Mouse (Mus musculus) MEL (cell line): ENCODE results near the gene Evx1. TPM values are rescaled to one million over a fixed set of nuclear protein-coding genes. Genes with fewer than 3 reads are reported as not detected.

Experiments used
- DNase-seq: peaks from one replicate; pipeline ENCODE4 v3.0.0; 2011; ENCODE audit warnings: low read depth, low spot score
- H3K27ac ChIP-seq: 2 replicates; pipeline ENCODE4 v1.5.1; 2012; ENCODE audit warnings: low read depth, mild to moderate bottlenecking, control low read depth, low read length, moderate library complexity; ENCODE audit not compliant: control insufficient read depth
- H3K27me3 ChIP-seq, 2 experiments: fragments of 150-350 bp in 1 of 2; sonication (generic) in 1 of 2; 2 replicates each; pipeline ENCODE4 v1.6.1; 2012; ENCODE audit warnings: low read length in 2 of 2, mild to moderate bottlenecking in 2 of 2, improper control_type of control experiment in 1 of 2, moderate library complexity in 1 of 2; ENCODE audit not compliant: insufficient read depth in 2 of 2, control insufficient read depth in 1 of 2
- H3K36me3 ChIP-seq, 2 experiments: 2 replicates each; pipeline ENCODE4 v1.6.1; 2012 to 2014; ENCODE audit warnings: low read length in 2 of 2, improper control_type of control experiment in 1 of 2, inconsistent platforms in 1 of 2, mild to moderate bottlenecking in 1 of 2; ENCODE audit not compliant: insufficient read depth in 2 of 2, control insufficient read depth in 1 of 2
- H3K4me1 ChIP-seq, 2 experiments: fragments of 150-350 bp in 1 of 2; sonication (generic) in 1 of 2; 2 replicates each; pipeline ENCODE4 v1.6.1; 2012; ENCODE audit warnings: low read length in 2 of 2, improper control_type of control experiment in 1 of 2, mild to moderate bottlenecking in 1 of 2; ENCODE audit not compliant: insufficient read depth in 2 of 2, control insufficient read depth in 1 of 2
- H3K4me3 ChIP-seq, 2 experiments: fragments of 150-350 bp in 1 of 2; sonication (generic) in 1 of 2; 2 replicates each; pipeline ENCODE4 v1.5.1; 2012; ENCODE audit warnings: low read depth in 2 of 2, low read length in 2 of 2, mild to moderate bottlenecking in 2 of 2, moderate library complexity in 2 of 2, control low read depth in 1 of 2, improper control_type of control experiment in 1 of 2; ENCODE audit not compliant: control insufficient read depth in 1 of 2, insufficient read depth in 1 of 2
- H3K79me2 ChIP-seq: 2 replicates; pipeline ENCODE4 v1.6.1; 2012; ENCODE audit warnings: mild to moderate bottlenecking, low read length, moderate library complexity; ENCODE audit not compliant: control insufficient read depth, poor library complexity, insufficient read depth
- H3K9ac ChIP-seq: 2 replicates; pipeline ENCODE4 v1.6.1; 2012; ENCODE audit warnings: low read depth, mild to moderate bottlenecking, control low read depth, low read length, moderate library complexity; ENCODE audit not compliant: control insufficient read depth, poor library complexity, severe bottlenecking
- H3K9me3 ChIP-seq: fragments of 150-350 bp; sonication (generic); replicated peaks from 2 replicates; pipeline ENCODE4 v1.6.1; 2012; ENCODE audit warnings: mild to moderate bottlenecking, low read length, improper control_type of control experiment, moderate library complexity; ENCODE audit not compliant: insufficient read depth
- BHLHE40 ChIP-seq: IDR thresholded peaks from 2 replicates; pipeline ENCODE4 v1.6.1; 2012; ENCODE audit warnings: low read depth, mild to moderate bottlenecking, inconsistent platforms, low read length, improper control_type of control experiment, borderline replicate concordance
- CHD2 ChIP-seq: IDR thresholded peaks from 2 replicates; pipeline ENCODE4 v1.6.1; 2011; ENCODE audit warnings: low read length, improper control_type of control experiment
- ELF1 ChIP-seq: IDR thresholded peaks from 2 replicates; pipeline ENCODE4 v1.6.1; 2014; ENCODE audit warnings: low read depth, mild to moderate bottlenecking, inconsistent platforms, low read length, improper control_type of control experiment, moderate library complexity
- ETS1 ChIP-seq: IDR thresholded peaks from 2 replicates; pipeline ENCODE4 v1.6.1; 2012; ENCODE audit warnings: low read depth, mild to moderate bottlenecking, inconsistent platforms, low read length, improper control_type of control experiment, moderate library complexity
- HCFC1 ChIP-seq: IDR thresholded peaks from 2 replicates; pipeline ENCODE4 v1.6.1; 2012; ENCODE audit warnings: low read depth, mild to moderate bottlenecking, inconsistent platforms, low read length, improper control_type of control experiment, moderate library complexity
- KAT2A ChIP-seq: conservative IDR thresholded peaks from 2 replicates; pipeline ENCODE4 v1.6.1; 2012; ENCODE audit warnings: low read depth, low read length, improper control_type of control experiment, inconsistent platforms
- MAFK ChIP-seq: IDR thresholded peaks from 2 replicates; pipeline ENCODE4 v1.6.1; 2011; ENCODE audit warnings: low read depth, mild to moderate bottlenecking, low read length, improper control_type of control experiment, borderline replicate concordance
- MEF2A ChIP-seq: IDR thresholded peaks from 2 replicates; pipeline ENCODE4 v1.6.1; 2014; ENCODE audit warnings: low read depth, mild to moderate bottlenecking, inconsistent platforms, low read length, improper control_type of control experiment; ENCODE audit not compliant: poor library complexity, insufficient replicate concordance, severe bottlenecking; ENCODE audit errors: extremely low read depth
- MXI1 ChIP-seq: IDR thresholded peaks from 2 replicates; pipeline ENCODE4 v1.6.1; 2011; ENCODE audit warnings: mild to moderate bottlenecking, low read depth, low read length, improper control_type of control experiment
- MYB ChIP-seq: IDR thresholded peaks from 2 replicates; pipeline ENCODE4 v1.6.1; 2011; ENCODE audit warnings: mild to moderate bottlenecking, low read depth, low read length, improper control_type of control experiment
- MYC ChIP-seq: IDR thresholded peaks from 2 replicates; pipeline ENCODE4 v1.6.1; 2011; ENCODE audit warnings: low read depth, mild to moderate bottlenecking, low read length, improper control_type of control experiment, moderate library complexity
- POLR2AphosphoS5 ChIP-seq: IDR thresholded peaks from 2 replicates; pipeline ENCODE4 v1.6.1; 2012; ENCODE audit warnings: low read depth, borderline replicate concordance, mild to moderate bottlenecking, inconsistent platforms, low read length, moderate library complexity, mixed read lengths
- RAD21 ChIP-seq: IDR thresholded peaks from 2 replicates; pipeline ENCODE4 v1.6.1; 2011; ENCODE audit warnings: mild to moderate bottlenecking, low read depth, low read length, improper control_type of control experiment
- SIN3A ChIP-seq: IDR thresholded peaks from 2 replicates; pipeline ENCODE4 v1.6.1; 2012; ENCODE audit warnings: low read length, improper control_type of control experiment, inconsistent platforms
- SMC3 ChIP-seq: IDR thresholded peaks from 2 replicates; pipeline ENCODE4 v1.6.1; 2011; ENCODE audit warnings: low read depth, low read length, improper control_type of control experiment
- TBP ChIP-seq: IDR thresholded peaks from 2 replicates; pipeline ENCODE4 v1.8.0; 2011; ENCODE audit warnings: low read depth, low read length, improper control_type of control experiment
- TCF12 ChIP-seq: IDR thresholded peaks from 2 replicates; pipeline ENCODE4 v1.6.1; 2014; ENCODE audit warnings: low read depth, mild to moderate bottlenecking, inconsistent platforms, low read length, improper control_type of control experiment, moderate library complexity
- UBTF ChIP-seq: IDR thresholded peaks from 2 replicates; pipeline ENCODE4 v1.6.1; 2012; ENCODE audit warnings: low read depth, mild to moderate bottlenecking, inconsistent platforms, low read length, improper control_type of control experiment, moderate library complexity, borderline replicate concordance; ENCODE audit not compliant: insufficient read depth
- USF2 ChIP-seq, 2 experiments: IDR thresholded peaks; 2 replicates each; pipeline ENCODE4 v1.6.1; 2011 to 2012; ENCODE audit warnings: improper control_type of control experiment in 2 of 2, low read length in 2 of 2, borderline replicate concordance in 1 of 2, inconsistent platforms in 1 of 2, low read depth in 1 of 2, mild to moderate bottlenecking in 1 of 2; ENCODE audit not compliant: insufficient read depth in 1 of 2
- ZKSCAN1 ChIP-seq: IDR thresholded peaks from 2 replicates; pipeline ENCODE4 v1.6.1; 2012; ENCODE audit warnings: low read depth, mild to moderate bottlenecking, inconsistent platforms, low read length, improper control_type of control experiment, moderate library complexity
- polyA plus RNA-seq, 2 experiments: library from polyadenylated mRNA; stranded (reverse) in 1 of 2; unstranded in 1 of 2; fragments of >175 nt in 1 of 2; fragments of >200 nt in 1 of 2; gene quantifications; 2 replicates each; pipeline versions ENCODE4 v1.2.1 to v1.2.4; 2012; ENCODE audit warnings: low replicate concordance in 2 of 2, low read depth in 1 of 2; ENCODE audit not compliant: insufficient read length in 2 of 2, insufficient read depth in 1 of 2, missing spikeins in 1 of 2
- total RNA-seq: library from RNA; depleted of rRNA; stranded (reverse); fragments of 300-350 nt; gene quantifications from 2 replicates; pipeline ENCODE4 v1.2.3, GENCODE M21; 2012

The Evx1 gene
- total and polyA plus RNA-seq, 3 experiments: not detected

DNA sequence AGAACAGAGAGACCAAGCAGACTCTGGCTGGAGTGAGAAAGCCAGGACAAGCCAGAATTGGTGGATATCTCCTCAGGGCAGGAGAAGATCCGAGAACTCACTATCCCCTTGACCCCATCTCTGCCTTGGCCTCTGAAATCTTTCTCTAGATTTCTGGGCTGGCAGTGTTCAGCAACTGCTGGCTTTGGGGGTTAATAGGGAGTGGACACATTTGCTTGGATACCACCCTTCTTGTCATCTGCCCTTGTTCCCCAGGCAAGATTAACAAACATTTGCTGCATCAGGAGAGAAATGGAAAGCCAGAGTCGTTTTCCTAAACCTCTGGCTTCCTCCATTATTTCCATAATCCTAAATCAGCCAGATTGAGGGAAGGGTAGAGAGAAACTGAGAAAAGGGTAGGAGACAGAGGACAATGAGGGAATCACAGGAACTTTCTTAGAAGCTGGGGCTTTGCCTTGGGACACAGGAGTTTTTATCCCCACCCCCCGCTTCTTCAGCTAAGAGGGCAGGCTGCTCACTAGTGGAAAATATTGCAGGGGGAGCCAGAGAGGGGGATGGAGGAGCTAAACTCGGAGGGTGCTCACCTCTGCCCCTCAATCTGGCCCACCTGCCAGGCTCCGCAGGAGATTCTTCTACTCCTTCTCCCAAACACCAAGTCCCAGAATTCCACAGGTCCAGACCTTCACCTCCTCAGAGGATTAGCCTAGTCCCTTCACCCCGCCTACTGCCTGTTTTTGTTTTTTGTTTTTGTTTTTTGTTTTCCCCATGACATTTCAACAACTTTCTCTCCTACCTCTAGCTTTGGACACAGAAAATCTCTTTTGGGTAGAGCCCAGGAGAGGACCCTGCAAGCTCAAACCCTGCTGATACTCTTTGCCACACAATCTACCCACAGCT is 1.4 kb upstream of the Evx1 start:
- Histone ChIP-seq H3K27me3 (no peaks in the 10 kb centered on the region), H3K9me3 (no peaks in the 10 kb centered on the region), H3K27ac (no peak overlapping the region), H3K4me1 (no peaks in the 10 kb centered on the region), H3K9ac (no peak overlapping the region), H3K79me2 (no peaks in the 10 kb centered on the region), H3K4me3 (no peak overlapping the region), H3K36me3 (no peaks in the 10 kb centered on the region)
- DNase-seq: no peak
- TF ChIP-seq ETS1 (no peak), SMC3 (no peak), TCF12 (no peak)

DNA sequence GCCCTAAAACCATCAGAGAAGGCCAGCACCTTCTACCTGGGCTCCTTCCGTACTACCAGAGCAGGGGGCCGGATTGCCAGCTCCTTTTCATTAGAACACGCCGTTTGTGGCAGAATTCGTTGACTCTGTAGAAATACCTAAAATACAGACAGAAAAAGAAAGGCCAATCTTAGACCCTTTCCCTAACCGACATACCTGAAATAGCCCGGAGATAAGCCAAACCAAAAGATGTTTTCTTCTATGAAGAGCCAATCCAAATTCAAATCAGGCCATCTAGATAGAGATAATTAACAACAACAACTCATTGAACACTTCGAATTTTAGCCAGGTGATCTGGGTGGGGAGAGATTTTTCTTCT is 761 bp upstream of the Evx1 start:
- Histone ChIP-seq H3K79me2 (no peaks in the 10 kb centered on the region), H3K9me3 (no peaks in the 10 kb centered on the region), H3K9ac (no peak overlapping the region), H3K27me3 (no peaks in the 10 kb centered on the region), H3K36me3 (no peaks in the 10 kb centered on the region), H3K27ac (no peak overlapping the region), H3K4me3 (no peak overlapping the region), H3K4me1 (no peaks in the 10 kb centered on the region)
- TF ChIP-seq KAT2A (no peak), ELF1 (no peak), TBP (no peak), ZKSCAN1 (no peak), BHLHE40 (no peak), MXI1 (no peak), SIN3A (no peak), USF2 (IDR thresholded peaks at IDR 0.05; ENCODE audit: borderline replicate concordance in 1 of 2, insufficient read depth in 1 of 2, low read depth in 1 of 2, low read length in 2 of 2) (no peak), POLR2AphosphoS5 (no peak), HCFC1 (no peak), TCF12 (no peak), MEF2A (no peak), MAFK (no peak), CHD2 (no peak), MYB (no peak), UBTF (no peak), MYC (no peak), RAD21 (no peak)
- DNase-seq: no peak
